Mouse (Mus musculus): ENCODE data around the gene Agbl1. TPM values are rescaled to one million over a fixed set of nuclear protein-coding genes. Genes with fewer than 3 reads are reported as not detected.

The Agbl1 gene
- total and polyA plus RNA-seq, 2 experiments from 2014 or later = 0.15 to 0.43 TPM

GRCm38 (mm10) chr7:76780446-76780845 is 550.8 kb downstream of the Agbl1 start:
- no peak overlapping the region for H3K27ac ChIP-seq (ENCODE audit: low read depth, low read length)
- no peaks in the 10 kb centered on the region for H3K27me3 ChIP-seq (ENCODE audit: insufficient read depth, low read length)
- H3K36me3 ChIP-seq (ENCODE audit: insufficient read depth) = no peaks in the 10 kb centered on the region
- DNase-seq = no peak
- H3K4me1 ChIP-seq (ENCODE audit: insufficient read depth) = no peaks in the 10 kb centered on the region
- H3K4me2 ChIP-seq (ENCODE audit: low read depth) = no peak overlapping the region
- 80% methylated on average over 4 of the region's 4 CpGs for WGBS
- no peak for TF ChIP-seq CTCF (IDR thresholded peaks at IDR 0.05; ENCODE audit: low read depth)
- no peak overlapping the region for H3K4me3 ChIP-seq (ENCODE audit: low read depth, low read length)
- H3K9ac ChIP-seq = no peak overlapping the region
- H3K9me3 ChIP-seq (ENCODE audit: low read length) = no peaks in the 10 kb centered on the region
- no peak for ATAC-seq

- no peak for TF ChIP-seq CTCF (IDR thresholded peaks at IDR 0.05; ENCODE audit: low read depth)
- DNase-seq (peak; percentile 68), ATAC-seq (peak; percentile 89)
- no peaks in the 10 kb centered on the region for H3K9me3 ChIP-seq (ENCODE audit: low read length)
- H3K4me1 ChIP-seq (ENCODE audit: insufficient read depth) = 0 out of 2 replicates have a peak, but pooled peaks cover 3% of the 10 kb centered on the region
- H3K27ac ChIP-seq (ENCODE audit: low read depth, low read length) = peak overlapping the region; percentile 4; the same call in 1 of the 2 replicates
- no peaks in the 10 kb centered on the region for H3K27me3 ChIP-seq (ENCODE audit: insufficient read depth, low read length)
- no peaks in the 10 kb centered on the region for H3K36me3 ChIP-seq (ENCODE audit: insufficient read depth)
- H3K4me2 ChIP-seq (ENCODE audit: low read depth) = no peak overlapping the region
- no peak overlapping the region for H3K9ac ChIP-seq
- no peak overlapping the region for H3K4me3 ChIP-seq (ENCODE audit: low read depth, low read length)
- 6% methylated on average over 1 of the region's 1 CpGs for WGBS
These were observed 559.0 kb downstream of the Agbl1 start for GRCm38 (mm10) chr7:76788561-76789306.

DNA sequence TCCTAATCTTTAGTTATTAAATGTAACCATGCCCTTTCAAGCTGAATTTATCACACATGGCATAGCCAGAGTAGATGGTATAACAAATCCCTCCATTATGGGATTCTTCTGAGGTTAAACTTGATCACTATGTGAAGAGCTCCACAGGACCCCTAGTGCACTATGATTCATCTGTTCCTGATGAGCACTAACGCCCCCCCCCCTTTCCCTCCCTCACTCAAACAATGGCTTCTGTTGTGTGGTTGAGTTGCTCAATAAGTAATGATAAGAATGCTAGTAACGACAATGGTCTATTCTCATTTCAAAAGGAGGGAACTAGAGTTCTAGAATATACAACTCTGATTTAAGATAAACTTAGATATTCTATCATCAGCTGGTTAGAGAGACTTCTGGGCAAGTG is 560.4 kb downstream of the Agbl1 start:
- ATAC-seq (no peak), DNase-seq (no peak)
- Histone ChIP-seq H3K27me3 (ENCODE audit: insufficient read depth, low read length) (no peaks in the 10 kb centered on the region), H3K9me3 (ENCODE audit: low read length) (no peaks in the 10 kb centered on the region), H3K27ac (ENCODE audit: low read depth, low read length) (no peak overlapping the region), H3K4me3 (ENCODE audit: low read depth, low read length) (no peak overlapping the region), H3K36me3 (ENCODE audit: insufficient read depth) (no peaks in the 10 kb centered on the region), H3K4me2 (ENCODE audit: low read depth) (no peak overlapping the region), H3K9ac (no peak overlapping the region), H3K4me1 (ENCODE audit: insufficient read depth) (0 out of 2 replicates have a peak, but pooled peaks cover 3% of the 10 kb centered on the region)
- WGBS = 74% methylated on average over 2 of the region's 2 CpGs
- TF ChIP-seq CTCF (IDR thresholded peaks at IDR 0.05; ENCODE audit: low read depth) = no peak

- ATAC-seq = peak; percentile 58; the same call in 1 of the 2 replicates
- WGBS = 48% methylated on average over 4 of the region's 4 CpGs
- no peak for TF ChIP-seq CTCF (IDR thresholded peaks at IDR 0.05; ENCODE audit: low read depth)
- Histone ChIP-seq H3K4me3 (ENCODE audit: low read depth, low read length) (no peak overlapping the region), H3K4me2 (ENCODE audit: low read depth) (no peak overlapping the region), H3K4me1 (ENCODE audit: insufficient read depth) (0 out of 2 replicates have a peak, but pooled peaks cover 3% of the 10 kb centered on the region), H3K36me3 (ENCODE audit: insufficient read depth) (no peaks in the 10 kb centered on the region), H3K27me3 (ENCODE audit: insufficient read depth, low read length) (no peaks in the 10 kb centered on the region), H3K9ac (no peak overlapping the region), H3K9me3 (ENCODE audit: low read length) (no peaks in the 10 kb centered on the region), H3K27ac (ENCODE audit: low read depth, low read length) (no peak overlapping the region)
- peak; percentile 52 for DNase-seq
These were observed 561.6 kb downstream of the Agbl1 start for GRCm38 (mm10) chr7:76791247-76791646.

DNA sequence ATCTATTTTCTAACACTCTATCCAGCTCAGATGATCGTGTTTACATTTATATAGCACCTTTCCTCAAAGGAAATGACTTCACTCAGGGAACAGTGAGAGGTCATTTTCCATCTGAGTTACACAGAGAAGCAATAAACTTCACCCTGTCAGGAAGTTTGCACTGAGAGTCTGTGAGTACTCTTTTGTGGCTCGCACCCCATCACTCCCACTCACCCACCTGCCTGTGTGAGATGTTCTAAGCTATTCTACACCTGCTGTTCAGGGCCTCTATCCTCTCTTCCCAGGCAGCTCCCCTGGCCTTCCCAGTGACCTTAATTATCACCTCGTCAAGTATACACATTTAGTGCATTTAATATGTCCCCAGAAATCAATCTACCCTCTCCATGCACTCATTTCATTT is 580.3 kb downstream of the Agbl1 start:
- no peak for TF ChIP-seq CTCF (IDR thresholded peaks at IDR 0.05; ENCODE audit: low read depth)
- Histone ChIP-seq H3K27me3 (ENCODE audit: insufficient read depth, low read length) (no peaks in the 10 kb centered on the region), H3K9ac (no peak overlapping the region), H3K4me2 (ENCODE audit: low read depth) (no peak overlapping the region), H3K36me3 (ENCODE audit: insufficient read depth) (no peaks in the 10 kb centered on the region), H3K27ac (ENCODE audit: low read depth, low read length) (no peak overlapping the region), H3K4me1 (ENCODE audit: insufficient read depth) (no peaks in the 10 kb centered on the region), H3K9me3 (ENCODE audit: low read length) (no peaks in the 10 kb centered on the region), H3K4me3 (ENCODE audit: low read depth, low read length) (no peak overlapping the region)
- DNase-seq = no peak
- 58% methylated on average over 3 of the region's 3 CpGs for WGBS
- ATAC-seq = no peak

DNA sequence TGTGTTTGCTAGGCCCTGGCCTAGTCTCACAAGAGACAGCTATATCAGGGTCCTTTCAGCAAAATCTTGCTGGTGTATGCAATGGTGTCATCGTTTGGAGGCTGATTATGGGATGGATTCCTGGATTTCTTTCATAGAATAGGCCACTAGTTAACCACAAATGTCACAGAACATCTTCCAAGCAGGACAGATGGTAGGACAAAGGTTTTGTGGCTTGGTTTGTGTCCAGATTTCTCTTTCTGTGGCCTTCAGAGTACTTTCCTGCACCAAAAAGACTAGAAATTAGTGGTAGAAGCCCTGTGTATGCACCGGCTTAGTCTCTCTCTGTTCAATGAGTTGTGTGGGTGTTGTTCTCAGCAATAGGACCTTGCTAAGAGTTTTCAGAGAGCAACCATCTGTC is 590.9 kb downstream of the Agbl1 start:
- TF ChIP-seq CTCF (IDR thresholded peaks at IDR 0.05; ENCODE audit: low read depth) = no peak
- Histone ChIP-seq H3K4me3 (ENCODE audit: low read depth, low read length) (no peak overlapping the region), H3K9me3 (ENCODE audit: low read length) (no peaks in the 10 kb centered on the region), H3K4me2 (ENCODE audit: low read depth) (no peak overlapping the region), H3K36me3 (ENCODE audit: insufficient read depth) (no peaks in the 10 kb centered on the region), H3K9ac (no peak overlapping the region), H3K27ac (ENCODE audit: low read depth, low read length) (no peak overlapping the region), H3K4me1 (ENCODE audit: insufficient read depth) (no peaks in the 10 kb centered on the region), H3K27me3 (ENCODE audit: insufficient read depth, low read length) (no peaks in the 10 kb centered on the region)
- no peak for DNase-seq
- ATAC-seq = no peak
- 68% methylated on average over 2 of the region's 2 CpGs for WGBS

DNA sequence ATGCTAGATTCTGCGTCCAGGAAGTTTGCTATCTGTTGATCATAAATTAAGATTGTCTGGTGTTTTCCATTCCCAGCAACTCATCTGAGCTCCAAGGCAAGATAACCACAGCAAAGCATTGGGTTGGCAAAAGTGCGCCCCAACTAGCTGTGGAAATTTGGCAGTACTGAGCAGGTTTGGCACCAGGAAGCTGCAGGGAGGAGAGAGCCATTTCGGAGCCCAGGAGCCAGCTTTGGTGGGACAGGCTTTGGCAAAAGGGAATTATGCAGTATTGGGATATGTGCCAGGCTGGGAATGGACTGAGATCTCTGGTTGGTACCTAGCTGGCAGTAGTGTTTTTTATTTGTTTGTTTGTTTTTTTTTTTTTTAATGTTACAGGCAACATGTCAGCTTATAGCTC is 612.5 kb downstream of the Agbl1 start:
- Histone ChIP-seq H3K4me1 (ENCODE audit: insufficient read depth) (no peaks in the 10 kb centered on the region), H3K27me3 (ENCODE audit: insufficient read depth, low read length) (no peaks in the 10 kb centered on the region), H3K4me3 (ENCODE audit: low read depth, low read length) (no peak overlapping the region), H3K9ac (no peak overlapping the region), H3K36me3 (ENCODE audit: insufficient read depth) (no peaks in the 10 kb centered on the region), H3K9me3 (ENCODE audit: low read length) (no peaks in the 10 kb centered on the region), H3K4me2 (ENCODE audit: low read depth) (no peak overlapping the region), H3K27ac (ENCODE audit: low read depth, low read length) (no peak overlapping the region)
- peak; percentile 59 for DNase-seq
- ATAC-seq = no peak
- no peak for TF ChIP-seq CTCF (IDR thresholded peaks at IDR 0.05; ENCODE audit: low read depth)
- 65% methylated on average over 3 of the region's 3 CpGs for WGBS
